Mouse (Mus musculus): ENCODE data around the gene Fdx1l. TPM values are rescaled to one million over a fixed set of nuclear protein-coding genes. Genes with fewer than 3 reads are reported as not detected.
"Not testable (repeated sequence)": the region's sequence is repeated elsewhere in the genome, so short reads cannot be mapped to it uniquely, and the experiment has no call there.

Gene Fdx1l
- total RNA-seq, 2 experiments from 2014 or later: 36.6 to 38.2 TPM

DNA sequence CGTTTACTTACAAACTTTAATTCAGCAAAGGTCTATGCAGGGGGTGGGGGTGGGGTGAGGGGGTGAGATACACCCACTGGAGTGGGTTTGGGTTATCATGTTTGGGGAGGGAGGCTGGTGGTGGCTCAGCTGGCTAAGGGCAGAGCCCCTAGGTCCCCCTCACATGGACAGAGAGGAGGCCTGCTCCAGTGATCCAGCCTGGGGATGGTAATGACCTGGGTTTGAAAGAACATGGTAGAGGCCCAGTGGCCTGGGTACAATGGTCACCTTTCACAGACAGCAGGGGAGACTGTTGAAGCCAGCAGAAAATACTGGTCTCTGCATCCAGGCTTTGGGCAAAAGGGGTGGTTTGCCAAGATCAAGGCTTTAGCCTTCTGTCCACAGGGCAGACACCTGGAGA is 759 bp upstream of the Fdx1l start:
- DNase-seq: no peak
- intact Hi-C loops (cut with DNase I): no loop called here

DNA sequence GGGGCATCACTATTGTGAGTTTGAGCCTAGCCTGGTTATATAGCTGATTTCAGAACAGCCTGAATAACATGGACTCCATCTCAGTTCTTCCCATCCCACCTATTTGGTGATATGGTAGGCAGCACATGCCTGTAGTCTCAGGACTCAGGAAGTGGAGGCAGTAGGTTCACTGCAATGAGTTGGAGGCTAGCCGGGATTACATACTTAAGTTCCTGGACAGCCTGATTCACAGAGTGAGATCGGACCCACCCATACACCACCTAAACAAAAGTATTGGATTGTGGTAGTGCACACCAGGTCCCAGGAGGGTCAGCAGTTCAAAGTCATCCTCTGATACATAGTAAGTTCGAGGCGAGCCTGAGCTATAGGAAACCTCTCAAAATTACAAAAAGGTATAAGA is 773 bp downstream of the Fdx1l start:
- no peak for DNase-seq
- intact Hi-C loops (cut with DNase I): no loop called here

GRCm38 (mm10) chr9:21067006-21067684 is 6.3 kb downstream of the Fdx1l start, which contains the start of gene Zglp1:
TSS of gene Zglp1 (minus strand) at chr9:21067093.
- intact Hi-C loops (cut with DNase I): no loop called here
- DNase-seq: no peak

DNA sequence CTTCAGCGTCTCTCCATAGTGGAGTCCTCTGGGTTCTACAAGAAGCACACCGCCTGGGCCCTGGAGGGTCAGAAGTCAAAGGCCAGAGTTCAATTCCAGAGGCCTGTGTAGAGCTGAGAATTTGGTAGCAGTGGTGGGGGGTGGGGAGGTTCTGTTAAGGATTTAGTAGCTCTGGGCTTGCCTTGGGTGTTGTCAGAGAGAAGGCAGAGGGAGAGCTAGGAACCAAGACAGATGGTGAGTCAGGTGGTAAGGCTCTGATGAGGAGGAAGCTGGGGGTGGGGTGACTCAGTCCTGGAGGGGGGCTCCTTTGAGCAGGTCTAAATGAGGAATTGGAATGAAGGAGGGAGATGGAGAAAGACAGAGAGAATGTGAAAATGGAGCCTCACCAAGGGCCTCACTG is 10.5 kb downstream of the Fdx1l start:
- intact Hi-C loops (cut with DNase I): no loop called here
- no peak for DNase-seq

GRCm38 (mm10) chr9:21051578-21051977 is 21.8 kb downstream of the Fdx1l start:
- DNase-seq: no peak
- intact Hi-C loops (cut with DNase I): no loop called here

- intact Hi-C loops (cut with DNase I): no loop called here
- DNase-seq: no peak
Measured at GRCm38 (mm10) chr9:21045235-21045634, 28.2 kb downstream of the Fdx1l start.

- DNase-seq; intact Hi-C loops (cut with DNase I): not testable (repeated sequence)
Measured at GRCm38 (mm10) chr9:21044785-21045184, 28.6 kb downstream of the Fdx1l start.

DNA sequence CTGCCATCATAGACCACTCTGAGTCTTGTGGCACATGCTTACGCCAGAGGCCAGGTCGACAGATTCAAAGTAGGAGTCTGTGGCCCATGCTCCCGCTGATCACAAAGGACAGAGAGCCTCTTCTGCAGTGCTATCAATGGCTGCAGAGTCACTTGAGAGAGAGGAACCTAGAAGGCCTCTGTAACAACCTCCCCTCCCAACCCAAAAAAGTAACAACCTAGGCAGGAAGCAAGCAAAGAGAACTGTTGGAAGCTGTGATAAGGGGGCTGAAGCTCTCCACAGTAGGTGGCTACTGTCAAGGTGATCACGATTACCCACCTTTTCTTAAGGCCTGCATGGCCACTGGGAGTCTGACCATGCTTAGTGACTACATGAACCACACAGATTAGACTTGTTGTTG is 29.9 kb downstream of the Fdx1l start:
- no peak for DNase-seq
- intact Hi-C loops (cut with DNase I): no loop called here

- DNase-seq: no peak
- intact Hi-C loops (cut with DNase I): no loop called here
Measured at GRCm38 (mm10) chr9:21041308-21041707, 32.1 kb downstream of the Fdx1l start.

- intact Hi-C loops (cut with DNase I): loop anchor here (10.0 kb wide), 1 partner anchor 95 kb away; the partner anchor contains the start of gene Tyk2
- DNase-seq: no peak
Measured at GRCm38 (mm10) chr9:21039779-21040178, 33.6 kb downstream of the Fdx1l start.

GRCm38 (mm10) chr9:21037481-21037891 is 35.9 kb downstream of the Fdx1l start:
- intact Hi-C loops (cut with DNase I): loop anchor here (10.0 kb wide), 1 partner anchor 97 kb away; the partner anchor contains the start of gene Tyk2

GRCm38 (mm10) chr9:21036666-21037065 is 36.7 kb downstream of the Fdx1l start:
- intact Hi-C loops (cut with DNase I): loop anchor here (10.0 kb wide), 1 partner anchor 98 kb away; the partner anchor contains the start of gene Tyk2
- DNase-seq: no peak

More at GRCm38 (mm10) chr9:21037481-21037891, 35.9 kb downstream of the Fdx1l start:
- DNase-seq: peak; percentile 41

DNA sequence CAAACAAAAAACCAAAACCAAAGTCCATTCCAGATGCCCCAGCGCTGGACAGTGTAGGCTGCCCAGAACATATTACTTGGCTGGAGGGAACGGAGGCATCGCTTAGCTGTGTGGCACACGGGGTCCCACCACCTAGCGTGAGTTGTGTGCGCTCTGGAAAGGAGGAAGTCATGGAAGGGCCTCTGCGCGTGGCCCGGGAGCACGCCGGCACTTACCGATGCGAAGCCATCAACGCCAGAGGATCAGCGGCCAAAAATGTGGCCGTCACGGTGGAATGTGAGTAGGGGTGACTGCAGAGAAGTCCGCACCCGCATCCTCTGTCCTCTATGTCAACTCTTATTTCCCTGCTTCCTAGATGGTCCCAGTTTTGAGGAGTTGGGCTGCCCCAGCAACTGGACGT is 37.3 kb downstream of the Fdx1l start:
- intact Hi-C loops (cut with DNase I): loop anchor here (10.0 kb wide), 1 partner anchor 99 kb away; the partner anchor contains the start of gene Tyk2
- no peak for DNase-seq

- DNase-seq: no peak
- intact Hi-C loops (cut with DNase I): loop anchor here (10.0 kb wide), 1 partner anchor 99 kb away; the partner anchor contains the start of gene Tyk2
Measured at GRCm38 (mm10) chr9:21035586-21035985, 37.8 kb downstream of the Fdx1l start.

DNA sequence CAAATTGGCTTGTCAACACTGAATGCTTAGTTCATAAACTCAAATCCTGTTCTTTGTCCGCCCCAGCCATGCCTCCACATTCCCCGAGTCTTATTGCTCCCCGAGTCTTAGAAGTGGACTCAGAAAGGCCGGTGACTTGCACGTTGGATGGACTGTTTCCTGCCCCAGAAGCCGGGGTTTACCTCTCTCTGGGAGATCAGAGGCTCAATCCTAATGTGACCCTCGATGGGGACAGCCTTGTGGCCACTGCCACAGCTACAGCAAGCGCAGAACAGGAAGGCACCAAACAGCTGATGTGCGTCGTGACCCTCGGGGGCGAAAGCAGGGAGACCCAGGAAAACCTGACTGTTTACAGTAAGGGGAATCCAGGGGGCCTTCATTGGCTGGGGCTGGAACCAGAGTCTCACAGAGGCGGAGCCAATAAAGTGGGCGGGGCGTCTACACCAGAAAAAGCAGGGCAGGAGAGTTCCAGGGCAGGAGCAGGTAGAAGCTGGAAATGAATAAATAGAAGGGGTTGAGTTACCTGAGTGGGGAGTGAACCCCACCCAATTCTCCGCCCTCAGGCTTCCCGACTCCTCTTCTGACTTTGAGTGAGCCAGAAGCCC is 38.8 kb downstream of the Fdx1l start:
- intact Hi-C loops (cut with DNase I): loop anchor here (10.0 kb wide), 1 partner anchor 100 kb away; the partner anchor contains the start of gene Tyk2
- DNase-seq: no peak

DNA sequence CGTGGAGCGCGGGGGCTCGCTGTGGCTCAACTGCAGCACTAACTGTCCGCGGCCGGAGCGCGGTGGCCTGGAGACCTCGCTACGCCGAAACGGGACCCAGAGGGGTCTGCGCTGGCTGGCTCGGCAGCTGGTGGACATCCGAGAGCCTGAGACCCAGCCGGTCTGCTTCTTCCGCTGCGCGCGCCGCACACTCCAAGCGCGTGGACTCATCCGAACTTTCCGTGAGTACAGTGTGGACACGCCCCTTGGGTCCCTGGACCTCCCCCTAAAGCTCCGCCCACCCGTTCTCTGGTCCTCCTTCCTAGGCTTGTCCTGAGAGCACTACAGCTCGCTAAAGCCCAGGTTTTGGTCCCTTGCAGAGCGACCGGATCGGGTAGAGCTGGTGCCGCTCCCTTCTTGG is 40.3 kb downstream of the Fdx1l start:
- intact Hi-C loops (cut with DNase I): loop anchor here (10.0 kb wide), 1 partner anchor 102 kb away; the partner anchor contains the start of gene Tyk2
- peak; percentile 63 for DNase-seq

- no peak for DNase-seq
- intact Hi-C loops (cut with DNase I): loop anchor here (10.0 kb wide), 1 partner anchor 102 kb away; the partner anchor contains the start of gene Tyk2
Measured at GRCm38 (mm10) chr9:21032491-21032890, 40.9 kb downstream of the Fdx1l start.

GRCm38 (mm10) chr9:21031896-21032351 is 41.5 kb downstream of the Fdx1l start, which contains the start of gene Icam5:
TSS of gene Icam5 (plus strand) at chr9:21032073.
- peak; percentile 30 for DNase-seq
- intact Hi-C loops (cut with DNase I): loop anchor here (10.0 kb wide), 1 partner anchor 103 kb away; the partner anchor contains the start of gene Tyk2

- DNase-seq: peak; percentile 51
- intact Hi-C loops (cut with DNase I): loop anchor here (10.0 kb wide), 1 partner anchor 103 kb away; the partner anchor contains the start of gene Tyk2
Measured at GRCm38 (mm10) chr9:21031251-21031895, 42.0 kb downstream of the Fdx1l start.

- intact Hi-C loops (cut with DNase I): loop anchor here (10.0 kb wide), 1 partner anchor 104 kb away; the partner anchor contains the start of gene Tyk2
- DNase-seq: peak; percentile 87
Measured at GRCm38 (mm10) chr9:21030781-21031250, 42.6 kb downstream of the Fdx1l start.

Data from left cerebral cortex, postnatal 4 days (tissue).